Mouse (Mus musculus) neural tube, embryonic 14.5 days (tissue): ENCODE measurements around the gene Sstr3. TPM values are rescaled to one million over a fixed set of nuclear protein-coding genes. Genes with fewer than 3 reads are reported as not detected.

ENCODE experiments used
- polyA plus RNA-seq: library from polyadenylated mRNA; unstranded; fragments of >200 nt; fragmentation: Nextera tagmentation; extraction: Ambion mirVana; gene quantifications from 2 replicates; pipeline ENCODE4 v1.2.1, GENCODE M21; 2014

The Sstr3 gene
- polyA plus RNA-seq, 1 experiment from 2014 or later: 0.67 TPM

Other genes starting within 250 kb of the Sstr3 start
- gene Csf2rb2, start 239.0 kb downstream of the Sstr3 start, polyA plus RNA-seq: 0.09 and 0.11 TPM in 2 replicates
- 0.53 and 0.56 TPM in 2 replicates for gene Csf2rb, start 218.9 kb downstream of the Sstr3 start, polyA plus RNA-seq
- gene Tex33, start 148.8 kb downstream of the Sstr3 start, polyA plus RNA-seq: not detected in 2 replicates
- gene Tst, start 138.8 kb downstream of the Sstr3 start, polyA plus RNA-seq: 16.0 and 20.3 TPM in 2 replicates
- gene Mpst, start 138.3 kb downstream of the Sstr3 start, polyA plus RNA-seq: 3.7 and 4.2 TPM in 2 replicates
- 141 and 157 TPM in 2 replicates for gene Kctd17, start 116.1 kb downstream of the Sstr3 start, polyA plus RNA-seq
- gene Tmprss6, start 76.1 kb downstream of the Sstr3 start, polyA plus RNA-seq: 0.78 TPM in 1 of 2 replicates, not detected in the other
- gene Il2rb, start 49.4 kb downstream of the Sstr3 start, polyA plus RNA-seq: 0.11 and 0.24 TPM in 2 replicates
- gene C1qtnf6, start 13.3 kb downstream of the Sstr3 start, polyA plus RNA-seq: 6.0 and 8.5 TPM in 2 replicates
- gene Rac2, start 28.1 kb upstream of the Sstr3 start, polyA plus RNA-seq: 6.9 and 9.0 TPM in 2 replicates
- gene Cyth4, start 52.4 kb upstream of the Sstr3 start, polyA plus RNA-seq: 2.0 and 3.7 TPM in 2 replicates
- gene Elfn2, start 174.1 kb upstream of the Sstr3 start, polyA plus RNA-seq: 4.1 and 6.8 TPM in 2 replicates
- gene Mfng, start 228.8 kb upstream of the Sstr3 start, polyA plus RNA-seq: 6.9 and 10.2 TPM in 2 replicates